Mouse (Mus musculus): ENCODE results near the gene Dmwd. TPM values are rescaled to one million over a fixed set of nuclear protein-coding genes. Genes with fewer than 3 reads are reported as not detected.
"Not testable (repeated sequence)": the region's sequence is repeated elsewhere in the genome, so short reads cannot be mapped to it uniquely, and the experiment has no call there.

Gene Dmwd
- polyA plus RNA-seq, 1 experiment, result 13.4 TPM

DNA sequence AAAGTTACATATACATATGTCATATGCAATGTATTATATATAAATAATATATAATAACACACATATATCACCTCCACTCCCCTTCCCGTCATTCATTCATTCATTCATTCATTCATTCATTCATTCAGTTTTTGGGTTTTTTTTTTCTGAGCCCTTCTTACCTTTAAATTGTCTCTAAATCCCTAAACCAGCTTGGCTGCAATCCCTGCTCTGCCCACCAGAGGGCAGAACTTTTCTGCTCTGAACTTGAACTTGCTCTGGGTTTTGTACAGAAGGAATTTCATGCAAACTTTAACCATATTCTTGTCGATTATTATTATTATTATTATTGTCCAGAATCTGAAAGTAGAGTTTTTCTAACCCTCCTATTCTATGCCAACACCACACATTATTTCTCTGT lies 7.3 kb upstream of the Dmwd start:
- H3K27me3 ChIP-seq (replicated peaks), result peaks cover 78% of the 10 kb centered on the region
- H3K36me3 ChIP-seq (replicated peaks; ENCODE audit: low read length), result no peaks in the 10 kb centered on the region
- peaks cover 4% of the 10 kb centered on the region; the same call in 1 of the 2 replicates for H3K4me1 ChIP-seq
- H3K4me3 ChIP-seq (replicated peaks), result no peak overlapping the region
- peaks cover 27% of the 10 kb centered on the region for H3K9me3 ChIP-seq
- TF ChIP-seq FLI1 (IDR thresholded peaks at IDR 0.05; ENCODE audit: low read length), result no peak

DNA sequence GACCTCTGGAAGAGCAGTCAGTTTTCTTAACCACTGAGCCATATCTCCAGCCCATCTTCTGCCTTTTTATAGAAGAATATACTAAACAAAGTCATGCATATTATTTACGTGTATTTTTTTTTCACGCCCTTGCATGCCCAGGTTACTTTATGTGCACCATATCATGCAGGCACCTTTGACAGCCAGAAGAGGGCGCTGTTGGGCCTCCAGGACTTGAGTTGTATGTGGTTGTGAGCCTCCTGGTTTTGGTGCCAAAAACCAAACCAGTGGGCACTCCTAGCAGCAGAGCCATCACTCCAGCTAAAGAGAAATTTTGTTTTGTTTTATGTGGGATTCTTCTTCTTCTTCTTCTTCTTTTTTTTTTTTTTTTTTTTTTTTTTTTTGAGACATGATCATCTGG lies 6.5 kb upstream of the Dmwd start:
- no peaks in the 10 kb centered on the region for H3K36me3 ChIP-seq (replicated peaks; ENCODE audit: low read length)
- no peak overlapping the region for H3K4me3 ChIP-seq (replicated peaks)
- TF ChIP-seq FLI1 (IDR thresholded peaks at IDR 0.05; ENCODE audit: low read length) (no peak), GATA1 (IDR thresholded peaks at IDR 0.05; ENCODE audit: borderline replicate concordance, low read length) (no peak)
- peaks cover 4% of the 10 kb centered on the region; the same call in 1 of the 2 replicates for H3K4me1 ChIP-seq
- peaks cover 35% of the 10 kb centered on the region for H3K9me3 ChIP-seq
- peaks cover 78% of the 10 kb centered on the region for H3K27me3 ChIP-seq (replicated peaks)

DNA sequence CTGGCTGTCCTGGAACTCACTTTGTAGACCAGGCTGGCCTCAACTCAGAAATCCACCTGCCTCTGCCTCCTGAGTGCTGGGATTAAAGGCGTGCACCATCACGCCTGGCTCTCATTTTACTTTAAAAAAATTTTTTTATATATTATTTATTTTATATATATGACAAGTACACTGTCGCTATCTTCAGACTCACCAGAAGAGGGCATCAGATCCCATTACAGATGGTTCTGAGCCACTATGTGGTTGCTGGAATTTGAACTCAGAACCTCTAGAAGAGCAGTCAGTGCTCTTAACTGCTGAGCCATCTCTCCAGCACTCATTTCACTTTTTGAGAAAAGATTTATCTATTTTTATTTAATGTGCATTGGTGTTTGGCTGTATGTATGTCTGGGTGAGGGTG lies 5.0 kb upstream of the Dmwd start:
- not testable (repeated sequence) for H3K36me3 ChIP-seq (replicated peaks; ENCODE audit: low read length); H3K4me3 ChIP-seq (replicated peaks)
- Histone ChIP-seq H3K4me1 (peaks cover 12% of the 10 kb centered on the region), H3K27me3 (replicated peaks) (peaks cover 78% of the 10 kb centered on the region), H3K9me3 (peaks cover 35% of the 10 kb centered on the region)

DNA sequence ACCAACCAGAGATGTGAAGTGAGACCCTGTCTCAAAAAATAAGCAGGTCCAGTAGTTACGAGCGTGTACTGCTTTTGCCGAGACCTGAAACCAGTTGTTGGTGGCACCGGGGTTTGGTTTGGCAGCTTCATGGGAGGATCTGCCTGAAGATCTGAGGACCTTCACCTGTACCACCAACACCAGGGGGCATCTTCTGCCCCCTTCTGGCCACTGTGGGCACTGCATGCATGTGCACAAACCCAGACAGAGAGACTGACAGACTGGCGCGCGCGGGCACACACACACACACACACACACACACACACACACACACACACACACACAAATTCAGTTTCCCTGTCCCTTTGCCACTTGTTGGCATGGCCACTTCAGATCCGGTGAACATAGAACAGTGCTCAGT lies 2.5 kb upstream of the Dmwd start:
- Histone ChIP-seq H3K36me3 (replicated peaks; ENCODE audit: low read length) (no peaks in the 10 kb centered on the region), H3K4me1 (peaks cover 36% of the 10 kb centered on the region), H3K9me3 (peaks cover 22% of the 10 kb centered on the region), H3K27me3 (replicated peaks) (peaks cover 83% of the 10 kb centered on the region), H3K4me3 (replicated peaks) (no peak overlapping the region)
- no peak for TF ChIP-seq GATA1 (IDR thresholded peaks at IDR 0.05; ENCODE audit: borderline replicate concordance, low read length)
- TF ChIP-seq FLI1 (IDR thresholded peaks at IDR 0.05; ENCODE audit: low read length), result no peak

DNA sequence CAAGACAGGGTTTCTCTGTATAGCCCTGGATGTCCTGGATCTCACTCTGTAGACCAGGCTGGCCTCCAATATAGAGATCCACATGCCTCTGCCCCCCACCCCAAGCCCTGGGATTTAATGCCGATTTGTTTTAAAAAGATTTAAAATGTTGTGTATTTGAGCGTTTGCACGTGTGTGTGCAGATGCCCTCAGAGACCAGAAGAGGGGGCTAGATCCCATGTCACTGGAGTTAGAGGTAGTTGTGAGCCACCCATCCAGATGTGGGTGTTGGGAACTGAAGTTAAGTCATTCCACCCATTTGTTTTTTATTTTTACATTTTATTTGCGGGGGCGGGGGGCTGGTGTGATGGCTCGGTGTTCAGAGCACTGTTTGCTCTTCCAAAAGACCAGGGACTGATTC lies 1.5 kb upstream of the Dmwd start:
- peaks cover 22% of the 10 kb centered on the region for H3K9me3 ChIP-seq
- H3K36me3 ChIP-seq (replicated peaks; ENCODE audit: low read length), result no peaks in the 10 kb centered on the region
- peaks cover 46% of the 10 kb centered on the region for H3K4me1 ChIP-seq
- peaks cover 91% of the 10 kb centered on the region for H3K27me3 ChIP-seq (replicated peaks)
- no peak overlapping the region for H3K4me3 ChIP-seq (replicated peaks)
- TF ChIP-seq GATA1 (IDR thresholded peaks at IDR 0.05; ENCODE audit: borderline replicate concordance, low read length), result no peak
- TF ChIP-seq FLI1 (IDR thresholded peaks at IDR 0.05; ENCODE audit: low read length), result no peak

DNA sequence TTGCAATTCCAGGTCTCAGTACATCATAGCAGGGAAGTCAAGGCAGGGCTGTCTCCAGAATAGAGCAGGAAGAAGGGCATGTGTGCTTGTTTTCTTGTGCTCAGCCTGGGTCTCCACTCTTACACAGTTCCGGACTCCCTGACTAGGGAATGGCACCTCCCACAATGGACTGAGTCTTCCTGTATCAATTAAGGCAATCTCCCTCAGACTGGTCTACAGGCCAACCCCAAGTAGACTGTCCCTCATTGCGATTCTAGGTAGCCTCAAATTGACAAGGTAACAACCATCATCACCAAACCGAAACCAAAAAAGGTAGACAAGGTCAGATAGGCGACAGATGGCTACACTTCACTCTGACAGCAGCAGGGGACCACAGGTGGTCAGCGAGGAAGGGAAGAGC lies 796 bp upstream of the Dmwd start:
- no peak for TF ChIP-seq GATA1 (IDR thresholded peaks at IDR 0.05; ENCODE audit: borderline replicate concordance, low read length)
- no peak for TF ChIP-seq FLI1 (IDR thresholded peaks at IDR 0.05; ENCODE audit: low read length)
- Histone ChIP-seq H3K36me3 (replicated peaks; ENCODE audit: low read length) (peaks cover 6% of the 10 kb centered on the region), H3K4me1 (peaks cover 54% of the 10 kb centered on the region), H3K27me3 (replicated peaks) (peaks cover 92% of the 10 kb centered on the region), H3K4me3 (replicated peaks) (peak overlapping the region; percentile 93), H3K9me3 (peaks cover 22% of the 10 kb centered on the region)

DNA sequence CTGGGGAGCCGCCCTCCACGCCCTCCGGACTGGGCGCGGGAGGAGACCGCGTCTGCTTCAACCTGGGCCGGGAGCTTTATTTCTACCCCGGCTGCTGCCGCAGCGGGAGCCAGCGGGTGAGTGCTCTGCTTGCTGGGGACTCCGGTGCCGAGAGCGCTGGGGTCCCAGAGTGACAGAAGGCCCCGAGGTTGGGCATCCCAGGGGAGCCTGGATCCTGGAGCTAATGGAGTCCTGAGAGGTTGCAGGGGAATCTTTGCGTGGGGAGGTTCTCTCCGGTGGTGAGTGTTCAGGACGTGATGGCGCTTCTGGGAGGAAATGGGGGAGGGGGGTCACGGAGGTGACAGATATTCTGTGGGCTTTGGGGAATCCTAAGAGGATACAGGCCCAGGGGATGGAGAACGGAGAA lies 562 bp downstream of the Dmwd start:
- Histone ChIP-seq H3K4me1 (peaks cover 62% of the 10 kb centered on the region), H3K27me3 (replicated peaks) (peaks cover 97% of the 10 kb centered on the region), H3K9me3 (peaks cover 22% of the 10 kb centered on the region), H3K36me3 (replicated peaks; ENCODE audit: low read length) (peaks cover 20% of the 10 kb centered on the region), H3K4me3 (replicated peaks) (peak overlapping the region; percentile 93)
- TF ChIP-seq FLI1 (IDR thresholded peaks at IDR 0.05; ENCODE audit: low read length), result no peak
- no peak for TF ChIP-seq GATA1 (IDR thresholded peaks at IDR 0.05; ENCODE audit: borderline replicate concordance, low read length)

DNA sequence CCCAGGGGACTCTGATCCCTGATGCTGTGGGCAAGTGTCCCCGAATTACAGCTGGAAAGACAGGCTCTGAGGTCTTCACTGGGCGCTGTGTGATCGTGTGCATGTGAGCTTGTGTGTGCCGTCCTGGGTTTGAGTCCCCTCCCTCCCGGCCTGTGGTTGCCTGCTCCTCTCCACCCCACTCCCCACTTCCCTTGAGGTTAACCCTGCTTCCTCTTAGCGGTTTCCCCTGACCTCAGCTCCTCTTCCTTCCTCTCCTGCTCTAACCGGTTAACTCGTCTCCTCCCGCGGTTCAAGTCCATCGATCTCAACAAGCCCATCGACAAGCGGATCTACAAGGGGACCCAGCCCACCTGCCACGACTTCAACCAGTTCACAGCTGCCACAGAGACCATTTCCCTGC lies 1.7 kb downstream of the Dmwd start:
- peak; percentile 92 for TF ChIP-seq FLI1 (IDR thresholded peaks at IDR 0.05; ENCODE audit: low read length)
- no peak for TF ChIP-seq GATA1 (IDR thresholded peaks at IDR 0.05; ENCODE audit: borderline replicate concordance, low read length)
- Histone ChIP-seq H3K9me3 (peaks cover 22% of the 10 kb centered on the region), H3K4me3 (replicated peaks) (peak overlapping the region; percentile 93), H3K36me3 (replicated peaks; ENCODE audit: low read length) (peaks cover 28% of the 10 kb centered on the region), H3K4me1 (peaks cover 63% of the 10 kb centered on the region), H3K27me3 (replicated peaks) (peaks cover 100% of the 10 kb centered on the region)

DNA sequence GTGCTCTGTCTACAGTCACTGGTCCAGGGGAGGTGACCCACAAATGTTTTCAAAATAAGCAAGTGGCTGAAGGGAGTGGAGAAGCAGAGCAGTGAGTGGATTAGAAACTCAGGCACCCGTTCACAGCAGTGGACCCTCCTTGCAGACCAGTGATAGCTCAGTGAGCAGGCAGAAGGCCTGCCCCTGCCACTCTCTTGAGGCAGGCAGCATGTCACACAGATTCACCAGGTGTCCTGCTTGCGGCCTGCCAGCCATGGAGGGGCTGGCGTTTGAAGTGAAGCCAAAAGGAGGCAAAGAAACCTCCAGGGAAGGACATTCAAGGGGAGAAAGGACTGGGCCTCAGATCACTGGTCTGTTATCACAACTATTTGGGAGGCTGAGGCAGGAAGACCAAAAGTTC lies 2.7 kb downstream of the Dmwd start:
- TF ChIP-seq GATA1 (IDR thresholded peaks at IDR 0.05; ENCODE audit: borderline replicate concordance, low read length) (no peak), FLI1 (IDR thresholded peaks at IDR 0.05; ENCODE audit: low read length) (no peak)
- peaks cover 18% of the 10 kb centered on the region for H3K9me3 ChIP-seq
- H3K36me3 ChIP-seq (replicated peaks; ENCODE audit: low read length), result peaks cover 28% of the 10 kb centered on the region
- H3K27me3 ChIP-seq (replicated peaks), result peaks cover 100% of the 10 kb centered on the region
- no peak overlapping the region for H3K4me3 ChIP-seq (replicated peaks)
- H3K4me1 ChIP-seq, result peaks cover 66% of the 10 kb centered on the region

DNA sequence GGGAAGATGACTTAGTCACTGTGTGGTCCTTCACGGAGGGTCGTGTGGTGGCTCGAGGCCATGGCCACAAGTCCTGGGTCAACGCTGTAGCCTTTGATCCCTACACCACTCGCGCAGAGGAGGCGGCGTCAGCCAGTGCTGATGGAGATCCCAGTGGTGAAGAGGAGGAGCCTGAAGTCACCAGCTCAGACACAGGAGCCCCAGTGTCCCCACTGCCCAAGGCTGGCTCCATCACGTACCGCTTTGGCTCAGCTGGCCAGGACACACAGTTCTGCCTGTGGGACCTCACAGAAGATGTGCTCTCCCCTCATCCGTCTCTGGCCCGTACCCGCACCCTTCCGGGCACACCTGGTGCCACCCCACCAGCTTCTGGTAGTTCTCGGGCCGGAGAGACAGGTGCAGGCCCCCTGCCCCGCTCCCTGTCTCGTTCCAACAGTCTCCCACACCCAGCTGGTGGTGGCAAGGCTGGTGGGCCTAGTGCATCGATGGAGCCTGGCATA lies 4.5 kb downstream of the Dmwd start:
- TF ChIP-seq FLI1 (IDR thresholded peaks at IDR 0.05; ENCODE audit: low read length) (no peak), GATA1 (IDR thresholded peaks at IDR 0.05; ENCODE audit: borderline replicate concordance, low read length) (no peak)
- peaks cover 100% of the 10 kb centered on the region for H3K27me3 ChIP-seq (replicated peaks)
- H3K36me3 ChIP-seq (replicated peaks; ENCODE audit: low read length), result peaks cover 28% of the 10 kb centered on the region
- H3K9me3 ChIP-seq, result peaks cover under 1% of the 10 kb centered on the region
- H3K4me1 ChIP-seq, result peaks cover 77% of the 10 kb centered on the region
- H3K4me3 ChIP-seq (replicated peaks), result no peak overlapping the region

DNA sequence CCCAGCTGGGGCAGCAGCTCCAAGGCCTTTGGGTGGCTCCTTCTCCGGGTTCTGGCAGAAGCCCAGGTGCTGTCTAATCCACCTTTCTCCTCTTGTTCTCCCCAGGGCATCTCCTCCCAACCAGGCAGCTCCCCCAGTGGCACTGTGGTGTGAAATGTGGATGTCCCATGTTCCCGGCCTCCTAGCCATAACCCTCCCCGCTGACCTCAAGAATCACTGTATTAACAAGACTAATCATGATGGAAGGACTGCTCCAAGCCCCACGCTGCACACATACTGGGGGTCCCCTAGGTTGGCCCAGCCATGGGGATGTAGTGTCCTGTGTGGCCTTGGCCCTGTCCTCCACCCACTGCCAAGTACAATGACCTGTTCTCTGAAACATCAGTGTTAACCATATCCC lies 6.1 kb downstream of the Dmwd start:
- H3K9me3 ChIP-seq, result no peaks in the 10 kb centered on the region
- H3K4me3 ChIP-seq (replicated peaks), result no peak overlapping the region
- H3K36me3 ChIP-seq (replicated peaks; ENCODE audit: low read length), result peaks cover 28% of the 10 kb centered on the region
- H3K27me3 ChIP-seq (replicated peaks), result peaks cover 100% of the 10 kb centered on the region
- H3K4me1 ChIP-seq, result peaks cover 75% of the 10 kb centered on the region
- no peak for TF ChIP-seq FLI1 (IDR thresholded peaks at IDR 0.05; ENCODE audit: low read length)

Measured in megakaryocyte, embryonic 14.5 days (primary cell).